ENCODE assay signal across 10 mouse cellular contexts in the genomic region with DNA sequence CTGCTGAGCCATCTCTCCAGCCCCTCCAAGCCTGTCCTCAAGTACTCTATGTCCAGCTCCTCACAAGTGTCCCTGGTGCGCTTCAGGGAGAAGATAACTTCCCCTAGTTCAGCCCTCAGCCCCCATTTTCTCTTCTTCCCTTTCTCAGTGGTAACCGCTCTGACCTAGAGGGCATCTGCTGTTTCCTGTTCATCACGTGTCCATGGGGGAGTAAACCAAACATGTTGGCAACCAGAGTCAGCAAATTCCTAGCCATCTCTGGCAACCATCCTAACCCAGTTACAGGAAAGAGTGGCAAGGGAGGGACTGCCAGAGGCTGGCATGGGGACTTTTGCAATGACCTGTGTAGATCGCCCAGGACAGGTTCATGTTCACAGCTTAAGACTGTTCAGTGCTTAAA. TPM values are rescaled to one million over a fixed set of nuclear protein-coding genes. Genes with fewer than 3 reads are reported as not detected.
DNase-seq lines count a peak whose midpoint lies in the region; ATAC-seq and TF ChIP-seq lines count a peak whose summit lies in the region.
"Had no signal": no experiment of that assay in that cellular context is flagged by ENCODE, and none has a peak within 500 bp of the region (broad histone marks: within the 10 kb centered on the region; RNA-seq: fewer than 3 reads in every experiment).

No protein-coding gene starts in this region.

- H3K27me3 ChIP-seq in heart, embryonic 11.5 days (ENCODE audit: control insufficient read depth, insufficient read depth, low read length), result no peaks in the 10 kb centered on the region
- no peaks in the 10 kb centered on the region for H3K27me3 ChIP-seq in thymus, adult 2 months (ENCODE audit: control insufficient read depth, insufficient read depth, low read length)

- H3K4me1 ChIP-seq in heart, embryonic 11.5 days (ENCODE audit: control insufficient read depth, insufficient read depth, low read length), result no peaks in the 10 kb centered on the region
- peaks cover 6% of the 10 kb centered on the region for H3K4me1 ChIP-seq in thymus, adult 2 months (replicated peaks; ENCODE audit: control insufficient read depth, insufficient read depth, low read length)
- H3K4me1 ChIP-seq: midbrain, embryonic 10.5 days had no signal

- H3K9ac ChIP-seq in heart, embryonic 11.5 days (ENCODE audit: low read depth, low read length), result no peak overlapping the region

- 77% methylated on average over 4 of the region's 4 CpGs for WGBS in heart, embryonic 11.5 days (ENCODE audit: insufficient replicate concordance)
- WGBS in thymus, adult 2 months, result 25% methylated on average over 4 of the region's 4 CpGs

- intact Hi-C loops in left cerebral cortex, adult 2 months (cut with DNase I), result no loop called here

- peak; percentile 97 for DNase-seq in heart, adult 11 months
- peak; percentile 5 for DNase-seq in thymus, adult 2 months
- DNase-seq in thymus, postnatal 10 days (ENCODE audit: low spot score in 2 of 2), result no peak
- DNase-seq in kidney, postnatal 14 days, result peak; percentile 27
- no peak for DNase-seq in right cerebral cortex, postnatal 25 days
- DNase-seq in left cerebral cortex, adult 2 months (ENCODE audit: extremely low spot score in 1 of 2, low spot score in 2 of 2), result no peak
- DNase-seq in cerebellum, adult 18-20 months, result no peak

- no peaks in the 10 kb centered on the region for H3K9me3 ChIP-seq in heart, embryonic 11.5 days (replicated peaks; ENCODE audit: control insufficient read depth, low read length)
- H3K9me3 ChIP-seq: embryonic facial prominence, embryonic 10.5 days; midbrain, embryonic 10.5 days had no signal

- no peak overlapping the region for H3K4me3 ChIP-seq in heart, embryonic 11.5 days (ENCODE audit: low read depth, low read length)
- H3K4me3 ChIP-seq in thymus, adult 2 months (ENCODE audit: control insufficient read depth, insufficient read depth, low read length), result no peak overlapping the region
- no peak overlapping the region for H3K4me3 ChIP-seq in left cerebral cortex, adult 2 months
- H3K4me3 ChIP-seq: embryonic facial prominence, embryonic 10.5 days; midbrain, embryonic 10.5 days had no signal

- no peak for TF ChIP-seq POLR2A in thymus, adult 2 months (IDR thresholded peaks at IDR 0.05; ENCODE audit: control insufficient read depth, extremely low read depth, insufficient read depth, low read length, poor library complexity)

- no peak for TF ChIP-seq CTCF in thymus, adult 2 months (IDR thresholded peaks at IDR 0.05; ENCODE audit: borderline replicate concordance, control insufficient read depth, extremely low read depth, insufficient read depth, low read length, poor library complexity)
- no peak for TF ChIP-seq CTCF in left cerebral cortex, adult 2 months (IDR thresholded peaks at IDR 0.05)

- no peak overlapping the region for H3K4me2 ChIP-seq in heart, embryonic 11.5 days

- ATAC-seq in heart, embryonic 11.5 days (replicated peaks; ENCODE audit: insufficient number of reproducible peaks, low FRiP score, low TSS enrichment), result no peak

- H3K36me3 ChIP-seq in heart, embryonic 11.5 days (ENCODE audit: control insufficient read depth, insufficient read depth, low read length), result no peaks in the 10 kb centered on the region
- no peaks in the 10 kb centered on the region for H3K36me3 ChIP-seq in thymus, adult 2 months (ENCODE audit: control insufficient read depth, insufficient read depth, low read length)
- H3K36me3 ChIP-seq: embryonic facial prominence, embryonic 10.5 days; midbrain, embryonic 10.5 days had no signal

- no peak overlapping the region for H3K27ac ChIP-seq in heart, embryonic 11.5 days (ENCODE audit: low read depth, low read length)
- no peak overlapping the region for H3K27ac ChIP-seq in thymus, adult 2 months (ENCODE audit: control insufficient read depth, insufficient read depth, low read length)
- no peak overlapping the region for H3K27ac ChIP-seq in left cerebral cortex, adult 2 months
- H3K27ac ChIP-seq: embryonic facial prominence, embryonic 10.5 days; midbrain, embryonic 10.5 days had no signal

RNA-seq across cellular contexts. Expression of a gene that starts 36.0 kb away (rescaled TPM):
- polyA plus RNA-seq in heart, embryonic 11.5 days (2014; fragmentation: Nextera tagmentation; extraction: Ambion mirVana), result 0.33 and 0.65 TPM in 2 replicates
- 0.82 and 0.97 TPM in 2 replicates for polyA plus RNA-seq in thymus, adult 2 months (2012; rRNA removed)
- 10 to 100 TPM; 26.3 to 26.8 TPM for total RNA-seq in left cerebral cortex, adult 2 months (2021)

RNA-seq across cellular contexts. Expression of a gene that starts 58.3 kb away (rescaled TPM):
- polyA plus RNA-seq in heart, embryonic 11.5 days (2014; fragmentation: Nextera tagmentation; extraction: Ambion mirVana), result 0.52 and 0.53 TPM in 2 replicates
- polyA plus RNA-seq in thymus, adult 2 months (2012; rRNA removed), result 0.64 and 0.65 TPM in 2 replicates
- 1 to 10 TPM; 3.9 to 4.5 TPM for total RNA-seq in left cerebral cortex, adult 2 months (2021)

Comparison
In these comparisons a context has a peak if more than half of its experiments do, and no peak if none do; other contexts are left out.
1. DNase-seq: peak in heart, adult 11 months (single experiment), thymus, adult 2 months (single experiment) and kidney, postnatal 14 days (single experiment); none in thymus, postnatal 10 days (0 of 2), right cerebral cortex, postnatal 25 days (single experiment), left cerebral cortex, adult 2 months (0 of 2) and cerebellum, adult 18-20 months (0 of 2).